Mouse (Mus musculus) adrenal gland, postnatal 10 days (tissue): ENCODE data around the gene Zcchc2. TPM values are rescaled to one million over a fixed set of nuclear protein-coding genes. Genes with fewer than 3 reads are reported as not detected.
A peak's percentile ranks its signal among the peaks of the same experiment; 100 is the strongest.

ENCODE experiments used
- DNase-seq: peaks from one replicate; pipeline ENCODE4 v3.0.0; 2021; ENCODE audit warnings: mixed read lengths
- total RNA-seq, 2 experiments: library from RNA; stranded (reverse); gene quantifications; 2 replicates each; pipeline ENCODE4 v1.2.3; 2021

Gene Zcchc2
- total RNA-seq, 2 experiments from 2014 or later, result 14.0 to 16.3 TPM

- peak; percentile 82 for DNase-seq
Measured at GRCm38 (mm10) chr1:106036861-106037599, 46.8 kb downstream of the Zcchc2 start.

- no peak for DNase-seq
Measured at GRCm38 (mm10) chr1:106039326-106039725, 49.1 kb downstream of the Zcchc2 start.

- peak; percentile 51 for DNase-seq
Measured at GRCm38 (mm10) chr1:106040271-106040670, 50.1 kb downstream of the Zcchc2 start.

- DNase-seq, result no peak
Measured at GRCm38 (mm10) chr1:106042221-106042620, 52.0 kb downstream of the Zcchc2 start.

- DNase-seq, result peak; percentile 51
Measured at GRCm38 (mm10) chr1:106043053-106043820, 53.0 kb downstream of the Zcchc2 start.

GRCm38 (mm10) chr1:106049036-106049435 lies 58.8 kb downstream of the Zcchc2 start:
- DNase-seq, result no peak

GRCm38 (mm10) chr1:106054978-106055377 lies 64.8 kb downstream of the Zcchc2 start:
- no peak for DNase-seq

GRCm38 (mm10) chr1:106058355-106058754 lies 68.1 kb downstream of the Zcchc2 start:
- DNase-seq, result no peak

GRCm38 (mm10) chr1:106059516-106060277 lies 69.5 kb downstream of the Zcchc2 start:
- DNase-seq, result no peak

- no peak for DNase-seq
Measured at GRCm38 (mm10) chr1:106061185-106061910, 71.1 kb downstream of the Zcchc2 start.

- no peak for DNase-seq
Measured at GRCm38 (mm10) chr1:106062891-106063590, 72.8 kb downstream of the Zcchc2 start.

- no peak for DNase-seq
Measured at GRCm38 (mm10) chr1:106063591-106064170, 73.5 kb downstream of the Zcchc2 start.

- no peak for DNase-seq
Measured at GRCm38 (mm10) chr1:106064291-106064690, 74.1 kb downstream of the Zcchc2 start.

GRCm38 (mm10) chr1:106064711-106065110 lies 74.5 kb downstream of the Zcchc2 start:
- DNase-seq, result peak; percentile 31

GRCm38 (mm10) chr1:106065679-106066078 lies 75.5 kb downstream of the Zcchc2 start:
- no peak for DNase-seq

GRCm38 (mm10) chr1:106067306-106067705 lies 77.1 kb downstream of the Zcchc2 start:
- no peak for DNase-seq

GRCm38 (mm10) chr1:106069867-106070543 lies 79.8 kb downstream of the Zcchc2 start:
- DNase-seq, result no peak

GRCm38 (mm10) chr1:106070814-106071213 lies 80.6 kb downstream of the Zcchc2 start:
- DNase-seq, result no peak

- DNase-seq, result peak; percentile 88
Measured at GRCm38 (mm10) chr1:106071237-106072070, 81.2 kb downstream of the Zcchc2 start.
